Mouse (Mus musculus): Measurements from ENCODE around the gene Ccdc136. TPM values are rescaled to one million over a fixed set of nuclear protein-coding genes. Genes with fewer than 3 reads are reported as not detected.
"Not testable (repeated sequence)": the region's sequence is repeated elsewhere in the genome, so short reads cannot be mapped to it uniquely, and the experiment has no call there.

Gene Ccdc136
- polyA plus RNA-seq, 1 experiment: not detected

GRCm38 (mm10) chr6:29382442-29382841, 13.7 kb upstream of the Ccdc136 start:
- no peak overlapping the region for H3K4me3 ChIP-seq (ENCODE audit: insufficient read depth, low read depth, low read length)
- H3K4me1 ChIP-seq (ENCODE audit: control insufficient read depth, insufficient read depth, insufficient read length, low read length): no peaks in the 10 kb centered on the region
- no peak overlapping the region for H3K27ac ChIP-seq (replicated peaks; ENCODE audit: low read depth, low read length)

- no peak within 1 kb of the TSS for H3K27ac ChIP-seq (replicated peaks; ENCODE audit: low read depth, low read length)
- no peaks in the 10 kb centered on the region for H3K4me1 ChIP-seq (ENCODE audit: control insufficient read depth, insufficient read depth, insufficient read length, low read length)
- no peak within 1 kb of the TSS for H3K4me3 ChIP-seq (ENCODE audit: insufficient read depth, low read depth, low read length)
Observed at GRCm38 (mm10) chr6:29388052-29388518, 8.0 kb upstream of the Ccdc136 start, which contains the start of gene Opn1sw. Gene Opn1sw, minus strand, starts transcription at chr6:29388468.

GRCm38 (mm10) chr6:29388606-29389080, 7.5 kb upstream of the Ccdc136 start:
- H3K4me1 ChIP-seq (ENCODE audit: control insufficient read depth, insufficient read depth, insufficient read length, low read length): no peaks in the 10 kb centered on the region
- no peak overlapping the region for H3K4me3 ChIP-seq (ENCODE audit: insufficient read depth, low read depth, low read length)
- H3K27ac ChIP-seq (replicated peaks; ENCODE audit: low read depth, low read length): no peak overlapping the region

GRCm38 (mm10) chr6:29389425-29389824, 6.7 kb upstream of the Ccdc136 start:
- H3K4me1 ChIP-seq (ENCODE audit: control insufficient read depth, insufficient read depth, insufficient read length, low read length): no peaks in the 10 kb centered on the region
- H3K27ac ChIP-seq (replicated peaks; ENCODE audit: low read depth, low read length): no peak overlapping the region
- H3K4me3 ChIP-seq (ENCODE audit: insufficient read depth, low read depth, low read length): no peak overlapping the region

- not testable (repeated sequence) for H3K4me3 ChIP-seq (ENCODE audit: insufficient read depth, low read depth, low read length); H3K4me1 ChIP-seq (ENCODE audit: control insufficient read depth, insufficient read depth, insufficient read length, low read length); H3K27ac ChIP-seq (replicated peaks; ENCODE audit: low read depth, low read length)
Observed at GRCm38 (mm10) chr6:29390500-29390899, 5.6 kb upstream of the Ccdc136 start.

- H3K27ac ChIP-seq (replicated peaks; ENCODE audit: low read depth, low read length); H3K4me1 ChIP-seq (ENCODE audit: control insufficient read depth, insufficient read depth, insufficient read length, low read length); H3K4me3 ChIP-seq (ENCODE audit: insufficient read depth, low read depth, low read length): not testable (repeated sequence)
Observed at GRCm38 (mm10) chr6:29391241-29391640, 4.9 kb upstream of the Ccdc136 start.

GRCm38 (mm10) chr6:29391802-29392201, 4.3 kb upstream of the Ccdc136 start:
- Histone ChIP-seq H3K27ac (replicated peaks; ENCODE audit: low read depth, low read length) (no peak overlapping the region), H3K4me1 (ENCODE audit: control insufficient read depth, insufficient read depth, insufficient read length, low read length) (no peaks in the 10 kb centered on the region), H3K4me3 (ENCODE audit: insufficient read depth, low read depth, low read length) (no peak overlapping the region)

GRCm38 (mm10) chr6:29394286-29394685, 1.8 kb upstream of the Ccdc136 start:
- no peaks in the 10 kb centered on the region for H3K4me1 ChIP-seq (ENCODE audit: control insufficient read depth, insufficient read depth, insufficient read length, low read length)
- H3K27ac ChIP-seq (replicated peaks; ENCODE audit: low read depth, low read length): no peak overlapping the region
- H3K4me3 ChIP-seq (ENCODE audit: insufficient read depth, low read depth, low read length): no peak overlapping the region

GRCm38 (mm10) chr6:29396714-29397540, 818 bp downstream of the Ccdc136 start:
- H3K4me3 ChIP-seq (ENCODE audit: insufficient read depth, low read depth, low read length): peak overlapping the region; percentile 66
- H3K27ac ChIP-seq (replicated peaks; ENCODE audit: low read depth, low read length): no peak overlapping the region
- no peaks in the 10 kb centered on the region for H3K4me1 ChIP-seq (ENCODE audit: control insufficient read depth, insufficient read depth, insufficient read length, low read length)

GRCm38 (mm10) chr6:29397575-29397974, 1.5 kb downstream of the Ccdc136 start:
- H3K4me3 ChIP-seq (ENCODE audit: insufficient read depth, low read depth, low read length): no peak overlapping the region
- H3K27ac ChIP-seq (replicated peaks; ENCODE audit: low read depth, low read length): no peak overlapping the region
- H3K4me1 ChIP-seq (ENCODE audit: control insufficient read depth, insufficient read depth, insufficient read length, low read length): no peaks in the 10 kb centered on the region

- Histone ChIP-seq H3K27ac (replicated peaks; ENCODE audit: low read depth, low read length) (no peak overlapping the region), H3K4me3 (ENCODE audit: insufficient read depth, low read depth, low read length) (no peak overlapping the region)
Observed at GRCm38 (mm10) chr6:29399851-29400250, 3.7 kb downstream of the Ccdc136 start.

GRCm38 (mm10) chr6:29402693-29403342, 6.7 kb downstream of the Ccdc136 start:
- H3K4me1 ChIP-seq (ENCODE audit: control insufficient read depth, insufficient read depth, insufficient read length, low read length): no peaks in the 10 kb centered on the region
- no peak overlapping the region for H3K27ac ChIP-seq (replicated peaks; ENCODE audit: low read depth, low read length)
- H3K4me3 ChIP-seq (ENCODE audit: insufficient read depth, low read depth, low read length): no peak overlapping the region

More at GRCm38 (mm10) chr6:29399851-29400250, 3.7 kb downstream of the Ccdc136 start:
- no peaks in the 10 kb centered on the region for H3K4me1 ChIP-seq (ENCODE audit: control insufficient read depth, insufficient read depth, insufficient read length, low read length)

- Histone ChIP-seq H3K4me3 (ENCODE audit: insufficient read depth, low read depth, low read length) (no peak overlapping the region), H3K4me1 (ENCODE audit: control insufficient read depth, insufficient read depth, insufficient read length, low read length) (no peaks in the 10 kb centered on the region), H3K27ac (replicated peaks; ENCODE audit: low read depth, low read length) (no peak overlapping the region)
Observed at GRCm38 (mm10) chr6:29406412-29406811, 10.3 kb downstream of the Ccdc136 start.

GRCm38 (mm10) chr6:29415446-29415845, 19.3 kb downstream of the Ccdc136 start:
- Histone ChIP-seq H3K4me3 (ENCODE audit: insufficient read depth, low read depth, low read length) (no peak overlapping the region), H3K4me1 (ENCODE audit: control insufficient read depth, insufficient read depth, insufficient read length, low read length) (no peaks in the 10 kb centered on the region), H3K27ac (replicated peaks; ENCODE audit: low read depth, low read length) (no peak overlapping the region)

- Histone ChIP-seq H3K4me3 (ENCODE audit: insufficient read depth, low read depth, low read length) (no peak overlapping the region), H3K27ac (replicated peaks; ENCODE audit: low read depth, low read length) (no peak overlapping the region), H3K4me1 (ENCODE audit: control insufficient read depth, insufficient read depth, insufficient read length, low read length) (no peaks in the 10 kb centered on the region)
Observed at GRCm38 (mm10) chr6:29420596-29420995, 24.5 kb downstream of the Ccdc136 start.
